Mouse (Mus musculus) myocyte (in vitro differentiated cells): ENCODE measurements around the gene Ank.

Source experiments
- CEBPB ChIP-seq: IDR thresholded peaks from 2 replicates; pipeline ENCODE4 v1.6.1; 2011; ENCODE audit warnings: mild to moderate bottlenecking, moderate library complexity; ENCODE audit not compliant: poor library complexity, insufficient read depth, severe bottlenecking
- E2F4 ChIP-seq: IDR thresholded peaks from one replicate; pipeline ENCODE4 v1.6.1; 2011; ENCODE audit warnings: mild to moderate bottlenecking, control low read depth, moderate library complexity; ENCODE audit not compliant: insufficient read depth
- MAX ChIP-seq: IDR thresholded peaks from one replicate; pipeline ENCODE4 v1.6.1; 2011; ENCODE audit warnings: low read depth, mild to moderate bottlenecking, control low read depth
- MYOD1 ChIP-seq, 3 experiments: IDR thresholded peaks; one replicate each; pipeline ENCODE4 v1.6.1; 2011; ENCODE audit warnings: control low read depth in 2 of 3, low read depth in 2 of 3, mild to moderate bottlenecking in 2 of 3, moderate library complexity in 1 of 3; ENCODE audit not compliant: insufficient read length in 2 of 3, control insufficient read depth in 1 of 3
- MYOG ChIP-seq, 3 experiments: IDR thresholded peaks; one replicate each; pipeline ENCODE4 v1.6.1; 2011; ENCODE audit warnings: control low read depth in 2 of 3, low read depth in 2 of 3, mild to moderate bottlenecking in 2 of 3; ENCODE audit not compliant: insufficient read length in 2 of 3, control insufficient read depth in 1 of 3, insufficient read depth in 1 of 3
- POLR2A ChIP-seq: IDR thresholded peaks from one replicate; pipeline ENCODE4 v1.6.1; 2011; ENCODE audit warnings: low read depth, mild to moderate bottlenecking, control low read depth, moderate library complexity; ENCODE audit not compliant: insufficient read length
- POLR2AphosphoS2 ChIP-seq: IDR thresholded peaks from one replicate; pipeline ENCODE4 v1.6.1; 2011; ENCODE audit warnings: low read depth, control low read depth; ENCODE audit not compliant: insufficient read length
- REST ChIP-seq: IDR thresholded peaks from one replicate; pipeline ENCODE4 v1.6.1; 2011; ENCODE audit warnings: mild to moderate bottlenecking, control low read depth, moderate library complexity; ENCODE audit not compliant: insufficient read depth, insufficient read length
- SRF ChIP-seq: IDR thresholded peaks from one replicate; pipeline ENCODE4 v1.6.1; 2011; ENCODE audit warnings: low read depth; ENCODE audit not compliant: control insufficient read depth, insufficient read length
- TCF12 ChIP-seq: IDR thresholded peaks from one replicate; pipeline ENCODE4 v1.6.1; 2011; ENCODE audit warnings: mild to moderate bottlenecking, control low read depth; ENCODE audit not compliant: poor library complexity, insufficient read depth, severe bottlenecking
- TCF3 ChIP-seq: IDR thresholded peaks from one replicate; pipeline ENCODE4 v1.6.1; 2011; ENCODE audit warnings: low read depth, control low read depth; ENCODE audit not compliant: insufficient read length
- USF1 ChIP-seq: IDR thresholded peaks from one replicate; pipeline ENCODE4 v1.6.1; 2011; ENCODE audit warnings: low read depth, mild to moderate bottlenecking, control low read depth, moderate library complexity

- TF ChIP-seq POLR2A: no peak
- TF ChIP-seq E2F4: no peak
- TF ChIP-seq CEBPB: no peak
- TF ChIP-seq MAX: no peak
- TF ChIP-seq MYOG (IDR thresholded peaks at IDR 0.05; ENCODE audit: control insufficient read depth in 1 of 3, insufficient read depth in 1 of 3, insufficient read length in 2 of 3, low read depth in 2 of 3): no peak
- TF ChIP-seq MYOD1 (IDR thresholded peaks at IDR 0.05; ENCODE audit: control insufficient read depth in 1 of 3, insufficient read length in 2 of 3, low read depth in 2 of 3): no peak
- TF ChIP-seq TCF12: no peak
- no peak for TF ChIP-seq USF1
- TF ChIP-seq POLR2AphosphoS2: no peak
- TF ChIP-seq REST: no peak
- no peak for TF ChIP-seq TCF3
- no peak for TF ChIP-seq SRF
Measured at GRCm38 (mm10) chr15:27627794-27628193, 161.3 kb downstream of the Ank start.
